ENCODE assay signal across 27 mouse cellular contexts in the genomic region with DNA sequence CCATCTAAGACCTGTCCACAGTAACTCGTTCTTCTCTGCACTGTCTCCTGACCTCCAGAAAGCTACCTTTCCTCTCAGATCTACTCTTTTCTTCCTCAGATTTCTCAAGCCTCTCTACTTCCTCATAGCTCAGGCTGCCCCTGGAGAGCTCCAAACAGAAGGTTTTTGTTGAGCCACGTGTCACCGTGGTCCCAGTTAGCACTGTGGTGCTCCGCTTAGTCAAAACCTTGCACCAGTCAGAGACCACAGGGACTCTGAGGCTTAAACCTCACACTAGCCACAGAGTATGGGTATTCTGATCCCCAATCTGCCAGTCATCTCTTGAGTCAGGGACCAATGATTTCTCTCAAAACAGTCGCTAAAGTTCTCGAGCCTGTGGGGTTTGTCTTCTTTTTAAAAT. TPM values are rescaled to one million over a fixed set of nuclear protein-coding genes. Genes with fewer than 3 reads are reported as not detected.
A peak's percentile ranks its signal among the peaks of the same experiment; 100 is the strongest.
DNase-seq lines count a peak whose midpoint lies in the region; ATAC-seq lines count a peak whose summit lies in the region.
"Had no signal": no experiment of that assay in that cellular context is flagged by ENCODE, and none has a peak within 500 bp of the region (broad histone marks: within the 10 kb centered on the region; RNA-seq: fewer than 3 reads in every experiment).

No protein-coding gene starts in this region.

- ATAC-seq in granulocyte monocyte progenitor cell, adult 5-6 weeks (replicated peaks; ENCODE audit: poor library complexity, severe bottlenecking), result peak; percentile 73
- ATAC-seq in neutrophil, adult 5-6 weeks (ENCODE audit: extremely low read depth, insufficient number of reproducible peaks, low FRiP score, poor library complexity, severe bottlenecking), result peak; percentile 26; the same call in 1 of the 2 replicates

- peak; percentile 89 for DNase-seq in heart, adult 11 months
- DNase-seq in heart, postnatal 10 days, result no peak
- peak; percentile 23 for DNase-seq in thymus, postnatal 0 days (ENCODE audit: low spot score)
- DNase-seq in thymus, postnatal 10 days (ENCODE audit: low spot score in 2 of 2), result no peak
- no peak for DNase-seq in adrenal gland, postnatal 36 days
- no peak for DNase-seq in embryo, embryonic 10 days (ENCODE audit: low spot score)
- DNase-seq: cerebellum, postnatal 10 days; embryo, embryonic 11 days; heart, adult 18-20 months; kidney, adult 2 months; kidney, postnatal 25 days; right cerebral cortex, postnatal 14 days had no signal

- intact Hi-C loops in heart, postnatal 10 days (cut with DNase I), result no loop called here

RNA-seq across cellular contexts. Expression of a gene that starts 59.0 kb away (rescaled TPM):
- total RNA-seq in heart, postnatal 10 days (2021), result not detected
- not detected in 2 replicates for polyA plus RNA-seq in thymus, postnatal 0 days (2015; fragmentation: Nextera tagmentation; extraction: Ambion mirVana)
- not detected in 2 replicates for total RNA-seq in granulocyte monocyte progenitor cell, adult 5-6 weeks (2014; fragmentation: Nextera tagmentation)
- total RNA-seq in granulocyte monocyte progenitor cell, adult 5-6 weeks (2017), result not detected in 2 replicates
- total RNA-seq in neutrophil, adult 5-6 weeks (2017), result 3.7 and 4.0 TPM in 2 replicates
- under 1 TPM in 1 of 2 experiments, not detected in 1; 0.10 TPM for total RNA-seq in adrenal gland, postnatal 36 days (2021)
- total RNA-seq: gastrocnemius, adult 18-20 months; heart, adult 18-20 months; layer of hippocampus, postnatal 10 days; left cerebral cortex, postnatal 10 days; MEL had no signal
- polyA plus RNA-seq: embryonic facial prominence, embryonic 14.5 days; heart, embryonic 13.5 days; hindbrain, embryonic 10.5 days; kidney, adult 2 months; limb, embryonic 13.5 days; liver, embryonic 15.5 days; lung, embryonic 16.5 days; macrophage; midbrain, embryonic 12.5 days; neural tube, embryonic 14.5 days had no signal

Comparison
In these comparisons a context has a peak if more than half of its experiments do, and no peak if none do; other contexts are left out.
1. DNase-seq: peak in heart, adult 11 months (single experiment) and thymus, postnatal 0 days (single experiment); none in heart, postnatal 10 days (0 of 2), thymus, postnatal 10 days (0 of 2), adrenal gland, postnatal 36 days (0 of 2) and embryo, embryonic 10 days (single experiment).